Mouse (Mus musculus) thymus, adult 2 months (tissue): ENCODE data around the gene Aqp11.

Experiments
- CTCF ChIP-seq: fragments of 200-500 bp; IDR thresholded peaks from 2 replicates; pipeline ENCODE4 v1.5.1; 2012; ENCODE audit warnings: mild to moderate bottlenecking, control low read depth, low read length, moderate library complexity, borderline replicate concordance; ENCODE audit not compliant: control insufficient read depth, poor library complexity, insufficient read depth; ENCODE audit errors: extremely low read depth
- POLR2A ChIP-seq: fragments of 200-500 bp; IDR thresholded peaks from 2 replicates; pipeline ENCODE4 v1.6.1; 2012; ENCODE audit warnings: mild to moderate bottlenecking, low read length, control low read depth, moderate library complexity; ENCODE audit not compliant: control insufficient read depth, poor library complexity, insufficient read depth; ENCODE audit errors: extremely low read depth

GRCm38 (mm10) chr7:97726778-97727177, 11.3 kb downstream of the Aqp11 start:
- TF ChIP-seq CTCF (no peak), POLR2A (no peak)
